Mouse (Mus musculus) urinary bladder, postnatal 25 days (tissue): ENCODE results near the gene Tctn3.

Experiments used
- DNase-seq: peaks from one replicate; pipeline ENCODE4 v3.0.0; 2022; ENCODE audit warnings: low spot score

Tctn3 gene

GRCm38 (mm10) chr19:40555136-40555535 is 56.9 kb downstream of the Tctn3 start:
- DNase-seq, result no peak

- no peak for DNase-seq
Observed at GRCm38 (mm10) chr19:40554343-40554742, 57.7 kb downstream of the Tctn3 start.

- no peak for DNase-seq
Observed at GRCm38 (mm10) chr19:40553849-40554248, 58.2 kb downstream of the Tctn3 start.

- no peak for DNase-seq
Observed at GRCm38 (mm10) chr19:40553014-40553789, 58.8 kb downstream of the Tctn3 start.

GRCm38 (mm10) chr19:40549516-40550135 is 62.4 kb downstream of the Tctn3 start:
- DNase-seq, result no peak

GRCm38 (mm10) chr19:40548796-40549515 is 63.1 kb downstream of the Tctn3 start:
- DNase-seq, result no peak

GRCm38 (mm10) chr19:40548386-40548785 is 63.6 kb downstream of the Tctn3 start:
- DNase-seq, result no peak
